Mouse (Mus musculus): ENCODE measurements around the gene Fbxl4.
"Not testable (repeated sequence)": the region's sequence is repeated elsewhere in the genome, so short reads cannot be mapped to it uniquely, and the experiment has no call there.

Gene Fbxl4

GRCm38 (mm10) chr4:22357266-22357930 lies at the start of gene Fbxl4:
Gene Fbxl4 (plus strand): TSS chr4:22357543.
- peak; percentile 95 for DNase-seq (ENCODE audit: inconsistent ontology term)

DNA sequence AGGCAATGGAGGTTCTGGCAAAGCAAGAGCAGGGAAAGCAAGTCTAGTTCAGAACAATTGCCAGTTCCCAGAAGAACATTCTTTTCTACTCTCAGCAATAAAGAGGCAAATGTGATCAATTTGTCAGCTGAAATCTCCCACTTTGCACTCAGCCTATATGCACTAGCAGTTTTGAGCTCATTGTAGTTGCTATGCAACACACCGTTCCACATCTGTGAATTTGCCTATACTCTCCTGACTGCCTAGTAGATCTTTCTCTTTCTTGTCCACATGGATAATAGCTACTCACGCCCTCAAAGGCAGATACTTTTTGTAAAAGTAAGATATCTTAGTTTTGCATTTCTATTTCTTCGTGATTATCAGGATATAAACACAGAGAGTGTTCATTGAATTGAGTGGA lies 42.8 kb upstream of the Fbxl4 start:
- no peak for DNase-seq (ENCODE audit: inconsistent ontology term)

DNA sequence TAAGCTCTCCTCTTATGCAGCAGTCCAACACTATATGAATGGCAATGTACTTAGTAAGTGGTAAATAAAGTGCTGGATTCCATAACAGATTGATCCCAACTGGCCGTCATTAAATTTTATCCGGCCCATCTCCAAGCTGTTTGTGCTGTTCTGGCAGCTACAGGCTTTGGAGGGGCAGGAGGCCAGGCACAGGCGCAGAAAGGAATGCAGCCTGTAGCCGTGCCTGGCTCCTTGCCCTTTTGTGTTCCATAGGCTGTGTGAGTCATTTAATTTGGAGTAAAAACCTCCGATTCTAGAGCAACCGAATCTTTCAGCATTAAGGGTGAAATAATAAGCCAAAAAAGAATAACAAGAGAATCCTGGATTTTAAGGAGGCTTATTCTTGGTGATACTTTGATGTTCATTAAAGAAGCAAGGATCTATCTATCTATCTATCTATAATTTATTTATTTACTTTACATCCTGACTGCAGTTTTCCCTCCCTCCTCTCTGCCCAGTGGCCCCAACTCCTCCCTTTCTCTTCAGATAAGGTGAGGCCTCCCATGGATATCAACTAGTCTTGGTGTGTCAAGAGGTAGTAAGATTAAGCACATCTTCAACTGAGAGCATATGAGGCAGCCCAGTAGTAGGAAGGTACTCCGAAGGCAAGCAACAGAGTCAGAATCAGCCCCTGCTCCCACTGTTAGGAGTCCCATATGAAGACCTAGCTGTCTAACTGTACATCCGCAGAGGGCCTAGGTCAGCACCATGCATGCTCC lies 14.3 kb upstream of the Fbxl4 start:
- DNase-seq (ENCODE audit: inconsistent ontology term): peak; percentile 76

DNA sequence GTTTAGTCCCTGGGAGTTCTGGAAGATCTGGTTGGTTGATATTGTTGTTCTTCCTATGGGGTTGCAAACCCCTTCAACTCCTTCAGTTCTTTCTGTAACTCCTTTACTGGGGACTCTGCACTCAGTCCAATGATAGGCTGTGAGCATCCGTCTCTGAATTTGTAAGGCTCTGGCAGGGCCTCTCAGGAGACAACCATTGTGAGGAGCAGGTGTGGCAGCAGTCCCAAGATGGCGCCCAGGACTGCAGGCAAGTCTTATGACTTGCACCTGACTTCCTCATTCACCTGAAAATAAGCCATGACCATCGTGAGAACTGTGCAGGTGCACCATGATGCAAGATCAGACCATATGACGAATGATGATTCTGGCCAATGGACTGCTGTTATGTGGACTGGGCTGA lies 8.3 kb upstream of the Fbxl4 start:
- DNase-seq (ENCODE audit: inconsistent ontology term): not testable (repeated sequence)

DNA sequence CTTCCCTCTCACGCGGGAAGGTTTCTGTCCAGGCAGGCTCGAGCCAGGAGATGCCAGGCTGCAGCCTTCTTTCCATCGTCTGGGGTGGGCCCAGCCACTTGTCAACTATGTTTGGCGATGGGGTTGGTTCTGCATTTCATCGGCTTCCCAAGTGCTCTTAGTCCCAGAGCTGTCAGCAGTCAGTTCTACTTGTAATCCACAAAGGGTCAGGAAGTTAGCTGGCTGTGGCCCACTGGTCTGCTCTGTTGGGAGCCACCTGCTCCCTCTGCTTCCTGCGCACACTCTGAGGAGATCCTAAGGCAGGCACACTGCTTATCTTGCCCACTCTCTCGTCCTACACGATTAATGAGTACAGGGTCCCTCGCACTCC lies 573 bp downstream of the Fbxl4 start:
- no peak for DNase-seq (ENCODE audit: inconsistent ontology term)

DNA sequence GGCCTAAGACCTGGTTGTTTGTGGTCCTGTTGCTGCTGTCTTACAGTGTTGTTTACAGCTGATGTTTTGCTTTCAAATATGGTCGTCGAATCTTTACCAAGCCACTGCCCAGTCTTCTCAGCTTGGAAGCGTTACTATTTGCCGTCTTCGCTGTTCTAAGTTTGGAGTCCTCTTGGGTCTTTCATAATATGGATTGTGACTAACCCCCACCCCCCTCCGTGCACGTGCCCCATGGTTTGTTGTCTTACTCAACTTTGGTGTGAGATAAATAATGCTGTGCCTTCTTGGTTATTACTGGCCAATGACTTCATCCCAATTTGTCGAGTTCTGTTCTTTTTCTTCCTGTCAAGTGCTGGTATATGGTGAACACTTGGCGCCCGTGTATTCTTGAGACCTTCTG lies 1.1 kb downstream of the Fbxl4 start:
- peak; percentile 16 for DNase-seq (ENCODE audit: inconsistent ontology term)

DNA sequence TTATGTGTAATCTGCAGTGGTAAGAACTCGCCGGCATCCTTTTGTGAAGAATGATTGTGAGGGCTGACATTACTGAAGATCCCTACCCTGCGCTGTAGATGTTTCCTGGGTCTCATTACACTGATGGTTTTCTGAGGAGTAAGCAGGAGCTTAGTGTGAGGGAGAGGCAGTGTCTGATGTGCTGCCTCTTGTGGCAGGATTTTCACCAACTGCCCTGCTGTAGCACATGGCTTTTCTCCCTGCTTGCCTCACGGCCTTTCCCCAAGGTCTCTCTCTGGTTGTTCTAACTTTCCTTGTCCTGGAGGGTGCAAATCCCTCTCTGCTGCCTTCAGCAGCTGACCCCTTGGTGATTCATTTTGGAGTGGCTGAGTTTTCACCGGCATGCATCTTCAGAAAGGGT lies 10.0 kb downstream of the Fbxl4 start:
- peak; percentile 20 for DNase-seq (ENCODE audit: inconsistent ontology term)

DNA sequence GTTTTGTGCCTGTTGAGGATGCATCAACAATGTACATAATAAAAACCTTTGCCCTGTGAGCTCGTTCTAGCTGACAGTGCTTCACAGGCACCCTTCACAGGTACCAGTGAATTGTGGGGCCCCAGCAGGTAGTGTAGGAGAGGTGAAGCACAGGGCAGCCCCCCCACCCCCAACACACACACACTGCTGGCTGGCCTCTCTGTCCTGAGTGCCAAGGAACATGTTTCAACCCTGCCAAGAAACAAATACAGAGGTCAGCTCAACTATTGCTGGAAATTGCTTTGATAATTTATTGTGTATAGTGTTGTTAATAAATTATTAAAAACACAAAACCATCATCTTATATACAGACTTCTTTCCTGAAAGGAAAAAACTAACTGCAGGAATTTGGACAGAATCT lies 21.2 kb downstream of the Fbxl4 start:
- no peak for DNase-seq (ENCODE audit: inconsistent ontology term)

DNA sequence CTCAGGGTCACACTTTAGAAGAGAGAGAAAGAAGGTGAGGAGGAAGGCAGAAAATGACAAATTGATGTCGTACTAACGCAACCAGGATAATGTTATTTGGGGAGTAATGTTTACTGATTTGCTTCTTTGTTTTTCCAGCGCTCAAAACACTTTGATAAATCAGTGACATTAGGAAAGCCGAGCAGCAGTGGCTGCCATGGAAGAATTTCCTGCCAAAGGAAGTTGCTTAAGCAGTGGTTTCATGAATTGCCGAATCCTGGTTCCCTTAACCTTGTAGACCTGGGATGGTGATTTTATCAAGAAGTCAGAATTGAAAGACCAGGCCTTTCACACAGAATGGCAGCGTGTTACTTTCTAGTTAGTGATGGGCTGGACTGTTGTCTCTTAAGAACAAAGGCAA lies 23.3 kb downstream of the Fbxl4 start:
- DNase-seq (ENCODE audit: inconsistent ontology term): no peak

DNA sequence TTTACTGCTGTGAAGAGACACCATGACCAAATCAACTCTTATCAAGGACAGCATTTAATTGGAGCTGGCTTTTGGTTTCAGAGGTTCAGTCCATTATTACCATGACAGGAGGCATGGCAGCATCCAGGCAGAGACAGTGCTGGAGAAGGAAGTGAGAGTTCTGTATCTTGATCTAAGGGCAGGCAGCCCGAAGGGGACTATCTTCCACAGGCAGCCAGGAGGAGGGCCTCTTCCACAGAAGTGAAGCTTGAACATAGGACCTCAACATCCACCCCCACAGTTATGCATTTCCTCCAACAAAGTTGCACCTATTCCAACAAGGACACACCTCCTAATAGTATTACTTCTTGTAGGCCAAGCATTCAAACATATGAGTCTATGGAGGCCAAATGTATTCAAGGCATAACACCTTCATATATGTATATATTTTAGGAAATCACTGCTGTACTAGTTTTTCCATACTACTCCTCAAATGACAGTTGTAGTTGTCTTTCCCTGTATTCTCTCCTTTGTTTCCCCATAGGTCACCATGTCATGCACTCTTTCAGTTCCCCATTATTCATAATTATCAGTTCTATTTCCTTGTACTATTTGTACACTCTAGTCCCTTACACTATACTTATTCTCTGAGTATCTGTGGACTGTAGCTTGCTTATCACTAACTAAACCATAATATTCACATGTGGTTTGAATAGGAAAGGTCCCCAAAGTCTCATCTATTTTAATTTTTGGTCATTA lies 26.4 kb downstream of the Fbxl4 start:
- no peak for DNase-seq (ENCODE audit: inconsistent ontology term)

- DNase-seq (ENCODE audit: inconsistent ontology term): peak; percentile 20
These were observed 32.7 kb downstream of the Fbxl4 start for GRCm38 (mm10) chr4:22390045-22390444.

- DNase-seq (ENCODE audit: inconsistent ontology term): peak; percentile 81
These were observed 35.6 kb downstream of the Fbxl4 start for GRCm38 (mm10) chr4:22392777-22393473.

GRCm38 (mm10) chr4:22395404-22395803 lies 38.1 kb downstream of the Fbxl4 start:
- no peak for DNase-seq (ENCODE audit: inconsistent ontology term)

GRCm38 (mm10) chr4:22396484-22397000 lies 39.2 kb downstream of the Fbxl4 start:
- DNase-seq (ENCODE audit: inconsistent ontology term): no peak

- DNase-seq (ENCODE audit: inconsistent ontology term): no peak
These were observed 39.7 kb downstream of the Fbxl4 start for GRCm38 (mm10) chr4:22397003-22397402.

GRCm38 (mm10) chr4:22402032-22402431 lies 44.7 kb downstream of the Fbxl4 start:
- no peak for DNase-seq (ENCODE audit: inconsistent ontology term)

DNA sequence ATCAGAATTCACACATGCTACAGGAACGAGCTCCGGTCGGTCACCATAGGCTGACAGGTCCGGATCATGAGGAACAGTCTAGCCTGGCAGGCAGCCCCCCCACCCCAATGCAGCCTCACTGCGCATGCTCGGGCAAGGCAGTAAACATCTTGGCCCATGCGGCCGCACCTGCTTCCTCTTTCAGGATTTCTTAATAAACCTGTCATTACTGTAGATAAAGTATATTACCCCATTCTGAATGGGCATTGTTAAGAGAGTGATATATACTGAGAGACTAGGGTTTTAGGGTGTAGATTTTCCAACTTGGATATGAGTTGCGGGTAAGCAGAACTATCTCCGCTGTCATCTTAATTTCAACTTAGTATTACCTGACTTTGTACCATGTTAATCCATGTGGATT lies 45.6 kb downstream of the Fbxl4 start:
- DNase-seq (ENCODE audit: inconsistent ontology term): no peak

DNA sequence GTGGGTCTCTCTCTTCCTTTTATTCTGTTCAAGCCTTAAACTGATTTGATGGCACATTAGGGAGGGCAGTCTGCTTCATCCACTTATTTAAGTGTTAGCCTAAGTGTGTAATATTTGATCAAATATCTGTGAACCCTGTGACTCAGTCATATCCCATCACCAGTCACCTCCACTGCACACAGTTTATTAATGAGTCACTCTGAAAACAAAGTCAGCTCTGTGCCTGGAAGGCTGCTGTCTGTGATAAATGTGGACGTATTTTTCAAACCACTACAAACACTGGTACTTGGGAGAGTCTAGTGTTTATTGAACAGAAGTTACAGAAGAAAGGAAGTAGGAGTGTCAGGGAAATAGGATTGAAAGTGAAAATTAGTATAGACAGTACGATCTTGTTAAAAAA lies 63.3 kb downstream of the Fbxl4 start:
- peak; percentile 86 for DNase-seq (ENCODE audit: inconsistent ontology term)

GRCm38 (mm10) chr4:22422400-22422799 lies 65.1 kb downstream of the Fbxl4 start:
- DNase-seq (ENCODE audit: inconsistent ontology term): no peak

DNA sequence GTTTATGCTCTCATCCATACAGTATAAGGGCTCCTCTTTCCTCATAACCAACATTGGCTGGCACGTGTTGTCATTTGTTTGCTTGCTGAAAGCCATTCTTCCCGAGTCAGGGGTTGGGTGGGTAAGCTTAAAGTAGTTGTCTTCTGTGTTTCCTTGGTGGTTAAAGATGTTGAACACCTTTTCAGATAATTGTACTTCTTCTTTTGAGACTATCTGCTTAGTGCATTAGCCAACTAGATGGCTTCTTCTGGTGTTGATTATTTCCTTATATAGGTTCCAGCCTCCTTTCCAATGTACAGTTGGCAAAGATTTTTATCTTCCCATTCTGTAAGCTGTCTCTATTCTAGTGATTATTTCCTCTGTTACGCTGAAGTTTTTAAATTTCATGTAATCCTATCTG lies 70.8 kb downstream of the Fbxl4 start:
- DNase-seq (ENCODE audit: inconsistent ontology term): no peak

DNA sequence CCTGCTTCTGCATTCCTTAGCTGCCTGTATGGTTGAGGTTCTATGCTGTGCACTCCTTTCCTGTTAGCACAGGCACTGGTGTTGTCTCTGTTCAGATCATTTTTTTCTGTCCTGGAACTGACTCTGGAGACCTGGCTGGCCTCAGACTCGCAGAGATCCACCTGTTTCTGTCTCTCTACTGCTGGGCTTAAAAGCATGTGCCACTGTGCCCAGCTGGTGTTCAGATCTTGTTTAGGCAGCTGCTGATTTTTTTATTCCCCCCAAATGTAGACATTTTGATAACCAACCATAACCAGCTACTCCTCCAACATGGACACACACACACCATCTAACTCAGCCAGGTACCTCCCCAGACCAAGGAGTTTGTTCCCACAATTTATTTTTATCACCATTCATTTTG lies 112.2 kb downstream of the Fbxl4 start:
- no peak for DNase-seq (ENCODE audit: inconsistent ontology term)

Measured in Muller cell, postnatal 12 days (primary cell).